26 mouse cellular contexts compared by ENCODE assay signal in genomic region chr9:34646831-34647230, GRCm38 (mm10).
DNase-seq lines count a peak whose midpoint lies in the region; ATAC-seq lines count a peak whose summit lies in the region.
"Had no signal": no experiment of that assay in that cellular context is flagged by ENCODE, and none has a peak within 500 bp of the region (broad histone marks: within the 10 kb centered on the region; RNA-seq: fewer than 3 reads in every experiment).

No protein-coding gene starts in this region.

- ATAC-seq in activated CD4-positive, CD25-positive, alpha-beta regulatory T cell, adult 4 months: no peak
- ATAC-seq: forebrain, embryonic 15.5 days; inflammation-experienced regulatory T-cells, adult 6 months; midbrain, embryonic 16.5 days; Patski had no signal

- DNase-seq in embryo, embryonic 10 days (ENCODE audit: low spot score): peak; percentile 20
- DNase-seq in embryo, embryonic 9.5 days (ENCODE audit: extremely low spot score): no peak
- peak; percentile 9 for DNase-seq in embryo, embryonic 11.5 days (ENCODE audit: low read depth, low spot score)
- peak; percentile 70 for DNase-seq in forelimb bud, embryonic 11.5 days (ENCODE audit: low read depth, low spot score)
- peak; percentile 34 for DNase-seq in mesoderm, embryonic 11.5 days (ENCODE audit: low read depth, low spot score)
- DNase-seq in kidney, adult 9 months: no peak
- DNase-seq in gastrocnemius, adult 18-20 months (ENCODE audit: low spot score): no peak
- DNase-seq: adrenal gland, postnatal 14 days; cerebellum, adult 11 months; cerebellum, adult 9-11 months; gastrocnemius, postnatal 10 days; heart, adult 18-20 months; heart, postnatal 4 days; kidney, adult 11 months; kidney, postnatal 25 days; left cerebral cortex, postnatal 4 days; lung, embryonic 14.5 days; lung, postnatal 14 days; right cerebral cortex, postnatal 4 days; thymus, adult 18-20 months; thymus, postnatal 25 days had no signal

Comparison
In these comparisons a context has a peak if more than half of its experiments do, and no peak if none do; other contexts are left out.
1. DNase-seq: peak in embryo, embryonic 10 days (single experiment), embryo, embryonic 11.5 days (single experiment), forelimb bud, embryonic 11.5 days (single experiment) and mesoderm, embryonic 11.5 days (single experiment); none in embryo, embryonic 9.5 days (single experiment), kidney, adult 9 months (single experiment) and gastrocnemius, adult 18-20 months (single experiment).